Mouse (Mus musculus) heart, embryonic 15.5 days (tissue): Measurements from ENCODE around the gene Cuzd1. TPM values are rescaled to one million over a fixed set of nuclear protein-coding genes. Genes with fewer than 3 reads are reported as not detected.
A peak's percentile ranks its signal among the peaks of the same experiment; 100 is the strongest.

Experiments used
- ATAC-seq: fragments of 200-750 bp; cut with Nextera tagmentation; replicated peaks from 2 replicates; pipeline ENCODE4 v1.8.0; 2017; ENCODE audit warnings: low read depth, moderate TSS enrichment; ENCODE audit not compliant: insufficient number of reproducible peaks, insufficient read depth, low FRiP score
- H3K27ac ChIP-seq: fragments of 300-500 bp; sonication (generic); 2 replicates; pipeline ENCODE4 v1.5.1; 2015; ENCODE audit warnings: mild to moderate bottlenecking, inconsistent platforms
- H3K27me3 ChIP-seq: fragments of 300-500 bp; sonication (generic); 2 replicates; pipeline ENCODE4 v1.6.1; 2015; ENCODE audit warnings: inconsistent platforms
- H3K36me3 ChIP-seq: fragments of 300-500 bp; sonication (generic); 2 replicates; pipeline ENCODE4 v1.6.1; 2015; ENCODE audit warnings: mild to moderate bottlenecking, inconsistent platforms
- H3K4me1 ChIP-seq: fragments of 300-500 bp; sonication (generic); replicated peaks from 2 replicates; pipeline ENCODE4 v1.6.1; 2015; ENCODE audit warnings: inconsistent platforms
- H3K4me2 ChIP-seq: fragments of 300-500 bp; sonication (generic); 2 replicates; pipeline ENCODE4 v1.6.1; 2015; ENCODE audit warnings: inconsistent platforms, mild to moderate bottlenecking, moderate library complexity
- H3K4me3 ChIP-seq: fragments of 300-500 bp; sonication (generic); 2 replicates; pipeline ENCODE4 v1.5.1; 2015; ENCODE audit warnings: mild to moderate bottlenecking, inconsistent platforms
- H3K9ac ChIP-seq: fragments of 300-500 bp; sonication (generic); 2 replicates; pipeline ENCODE4 v1.6.1; 2015; ENCODE audit warnings: mild to moderate bottlenecking, inconsistent platforms
- H3K9me3 ChIP-seq: fragments of 300-500 bp; sonication (generic); replicated peaks from 2 replicates; pipeline ENCODE4 v1.6.1; 2016; ENCODE audit warnings: inconsistent platforms
- WGBS: fragments of 180-500 bp; shearing (Covaris S2); methylation state at CpG from one replicate; pipeline ENCODE4 v1.1.7; 2015; ENCODE audit warnings: mixed read lengths; 5-methylcytosine and 5-hydroxymethylcytosine counted together
- polyA plus RNA-seq: library from polyadenylated mRNA; unstranded; fragments of >200 nt; fragmentation: Nextera tagmentation; extraction: Ambion mirVana; gene quantifications from 2 replicates; pipeline ENCODE4 v1.2.1, GENCODE M21; 2015

The Cuzd1 gene
- polyA plus RNA-seq, 1 experiment from 2014 or later, result 0.62 TPM

- no peak within 1 kb of the TSS for H3K4me2 ChIP-seq
- H3K4me1 ChIP-seq, result no peaks in the 10 kb centered on the region
- no peaks in the 10 kb centered on the region for H3K27me3 ChIP-seq
- no peak within 1 kb of the TSS for H3K9ac ChIP-seq
- no peak for ATAC-seq
- no peaks in the 10 kb centered on the region for H3K9me3 ChIP-seq
- 88% methylated on average over 5 of the region's 5 CpGs for WGBS
- H3K27ac ChIP-seq, result no peak within 1 kb of the TSS
- no peaks in the 10 kb centered on the region for H3K36me3 ChIP-seq
- H3K4me3 ChIP-seq, result no peak within 1 kb of the TSS
Measured at GRCm38 (mm10) chr7:131329416-131329815, 7.3 kb upstream of the Cuzd1 start, which contains the start of gene Fam24b. Gene Fam24b (minus strand): TSS chr7:131329516.

- no peak overlapping the region for H3K27ac ChIP-seq
- no peaks in the 10 kb centered on the region for H3K36me3 ChIP-seq
- no peaks in the 10 kb centered on the region for H3K9me3 ChIP-seq
- H3K9ac ChIP-seq, result no peak overlapping the region
- H3K4me3 ChIP-seq, result no peak overlapping the region
- H3K4me2 ChIP-seq, result no peak overlapping the region
- WGBS, result 83% methylated on average over 5 of the region's 5 CpGs
- no peaks in the 10 kb centered on the region for H3K4me1 ChIP-seq
- no peak for ATAC-seq
- H3K27me3 ChIP-seq, result no peaks in the 10 kb centered on the region
Measured at GRCm38 (mm10) chr7:131327054-131327453, 5.0 kb upstream of the Cuzd1 start.

GRCm38 (mm10) chr7:131318340-131318739, 3.8 kb downstream of the Cuzd1 start:
- ATAC-seq, result no peak
- Histone ChIP-seq H3K27ac (no peak overlapping the region), H3K4me3 (no peak overlapping the region)

DNA sequence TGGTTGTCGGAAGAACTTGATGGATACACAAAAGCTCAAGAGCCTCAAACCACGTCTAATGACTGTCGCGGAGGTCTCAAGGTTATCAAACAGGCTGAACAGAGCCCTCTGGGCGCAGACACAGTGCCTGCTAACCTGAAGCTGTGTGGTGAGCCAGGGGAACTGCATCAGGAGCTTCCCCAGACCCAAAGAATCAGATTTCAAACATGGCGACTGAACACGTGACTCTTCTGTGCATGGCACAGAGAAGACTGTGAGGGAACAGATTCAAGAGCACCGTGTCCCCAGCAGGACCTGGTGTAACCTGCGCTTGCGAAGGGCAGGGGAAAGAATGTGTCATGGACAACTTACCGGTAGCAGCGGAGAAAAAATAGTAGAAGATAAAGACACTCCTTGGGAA, 4.5 kb downstream of the Cuzd1 start:
- H3K4me1 ChIP-seq, result peaks cover 3% of the 10 kb centered on the region; the same call in 1 of the 2 replicates
- H3K27me3 ChIP-seq, result no peaks in the 10 kb centered on the region
- H3K9ac ChIP-seq, result no peak overlapping the region
- H3K4me3 ChIP-seq, result no peak overlapping the region
- 52% methylated on average over 12 of the region's 12 CpGs for WGBS
- no peak overlapping the region for H3K27ac ChIP-seq
- H3K9me3 ChIP-seq, result no peaks in the 10 kb centered on the region
- no peak for ATAC-seq
- H3K36me3 ChIP-seq, result no peaks in the 10 kb centered on the region
- H3K4me2 ChIP-seq, result no peak overlapping the region

More at GRCm38 (mm10) chr7:131318340-131318739, 3.8 kb downstream of the Cuzd1 start:
- Histone ChIP-seq H3K4me1 (peaks cover 3% of the 10 kb centered on the region; the same call in 1 of the 2 replicates), H3K9me3 (no peaks in the 10 kb centered on the region), H3K4me2 (peak overlapping the region; percentile 27), H3K27me3 (no peaks in the 10 kb centered on the region), H3K36me3 (no peaks in the 10 kb centered on the region), H3K9ac (no peak overlapping the region)
- 51% methylated on average over 5 of the region's 7 CpGs for WGBS

DNA sequence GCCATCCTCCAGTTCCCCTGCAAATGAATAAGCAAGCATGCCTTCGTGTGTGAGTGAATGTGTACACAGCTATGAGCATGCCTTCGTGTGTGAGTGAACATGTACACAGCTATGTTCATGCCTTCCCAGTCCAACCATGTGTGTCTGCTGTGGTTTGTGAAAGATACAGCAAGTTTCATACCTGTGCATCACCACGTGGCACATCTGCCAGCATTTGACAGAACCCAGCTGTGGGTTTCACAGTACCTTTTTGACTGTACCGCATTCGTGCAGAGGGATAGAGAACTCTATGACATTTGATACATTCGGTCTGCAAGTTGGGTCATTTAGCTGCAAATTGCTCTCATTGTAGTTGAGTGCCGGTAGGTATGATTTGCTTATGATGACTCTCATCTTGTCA, 7.6 kb downstream of the Cuzd1 start:
- no peak overlapping the region for H3K4me3 ChIP-seq
- H3K27ac ChIP-seq, result no peak overlapping the region
- no peak for ATAC-seq
- WGBS, result 74% methylated on average over 7 of the region's 7 CpGs
- H3K4me2 ChIP-seq, result no peak overlapping the region
- no peaks in the 10 kb centered on the region for H3K36me3 ChIP-seq
- H3K9me3 ChIP-seq, result no peaks in the 10 kb centered on the region
- H3K4me1 ChIP-seq, result peaks cover 3% of the 10 kb centered on the region; the same call in 1 of the 2 replicates
- H3K9ac ChIP-seq, result no peak overlapping the region
- H3K27me3 ChIP-seq, result no peaks in the 10 kb centered on the region

DNA sequence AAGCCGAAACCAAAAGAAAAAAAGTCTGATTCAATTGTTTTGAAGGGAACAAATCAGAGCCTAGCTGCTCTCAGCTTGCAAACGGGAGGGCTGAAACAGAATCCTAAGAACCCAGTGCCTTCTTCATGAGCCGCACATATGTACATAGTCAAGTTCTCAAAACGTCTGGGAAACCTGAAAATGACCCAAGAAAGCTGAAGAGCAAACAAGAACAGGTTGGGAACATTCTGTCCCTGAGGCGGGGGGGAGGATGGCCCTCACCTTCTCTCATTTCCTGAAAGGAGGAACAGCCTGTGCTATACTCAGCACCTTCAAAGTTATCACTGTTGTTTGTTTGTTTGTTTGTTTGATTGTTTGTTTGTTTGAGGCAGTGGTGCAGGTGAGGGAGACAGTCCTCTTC, 15.4 kb downstream of the Cuzd1 start:
- 76% methylated on average over 5 of the region's 5 CpGs for WGBS
- ATAC-seq, result no peak
- H3K9ac ChIP-seq, result no peak overlapping the region
- no peak overlapping the region for H3K27ac ChIP-seq
- H3K4me3 ChIP-seq, result no peak overlapping the region
- no peaks in the 10 kb centered on the region for H3K9me3 ChIP-seq
- no peaks in the 10 kb centered on the region for H3K4me1 ChIP-seq
- H3K27me3 ChIP-seq, result no peaks in the 10 kb centered on the region
- no peak overlapping the region for H3K4me2 ChIP-seq
- no peaks in the 10 kb centered on the region for H3K36me3 ChIP-seq

- no peak overlapping the region for H3K4me2 ChIP-seq
- no peak for ATAC-seq
- H3K4me3 ChIP-seq, result no peak overlapping the region
- no peak overlapping the region for H3K9ac ChIP-seq
- H3K4me1 ChIP-seq, result no peaks in the 10 kb centered on the region
- no peaks in the 10 kb centered on the region for H3K9me3 ChIP-seq
- 73% methylated on average over 8 of the region's 8 CpGs for WGBS
- no peaks in the 10 kb centered on the region for H3K27me3 ChIP-seq
- H3K36me3 ChIP-seq, result no peaks in the 10 kb centered on the region
- no peak overlapping the region for H3K27ac ChIP-seq
Measured at GRCm38 (mm10) chr7:131303340-131303739, 18.8 kb downstream of the Cuzd1 start.

- Histone ChIP-seq H3K4me1 (no peaks in the 10 kb centered on the region), H3K9me3 (no peaks in the 10 kb centered on the region), H3K27me3 (no peaks in the 10 kb centered on the region), H3K36me3 (no peaks in the 10 kb centered on the region), H3K4me3 (no peak overlapping the region), H3K4me2 (no peak overlapping the region), H3K9ac (no peak overlapping the region), H3K27ac (no peak overlapping the region)
- 67% methylated on average over 8 of the region's 8 CpGs for WGBS
- no peak for ATAC-seq
Measured at GRCm38 (mm10) chr7:131297151-131297550, 24.9 kb downstream of the Cuzd1 start.

GRCm38 (mm10) chr7:131265851-131266250, 56.2 kb downstream of the Cuzd1 start:
- no peaks in the 10 kb centered on the region for H3K4me1 ChIP-seq
- H3K9ac ChIP-seq, result no peak overlapping the region
- 60% methylated on average over 4 of the region's 4 CpGs for WGBS
- no peak for ATAC-seq
- no peak overlapping the region for H3K4me3 ChIP-seq
- no peak overlapping the region for H3K4me2 ChIP-seq
- H3K36me3 ChIP-seq, result no peaks in the 10 kb centered on the region
- no peaks in the 10 kb centered on the region for H3K9me3 ChIP-seq
- H3K27me3 ChIP-seq, result no peaks in the 10 kb centered on the region
- no peak overlapping the region for H3K27ac ChIP-seq

- H3K27ac ChIP-seq, result no peak overlapping the region
- no peaks in the 10 kb centered on the region for H3K4me1 ChIP-seq
- no peaks in the 10 kb centered on the region for H3K9me3 ChIP-seq
- H3K36me3 ChIP-seq, result no peaks in the 10 kb centered on the region
- H3K9ac ChIP-seq, result no peak overlapping the region
- H3K27me3 ChIP-seq, result no peaks in the 10 kb centered on the region
- H3K4me3 ChIP-seq, result no peak overlapping the region
- no peak overlapping the region for H3K4me2 ChIP-seq
- ATAC-seq, result no peak
- 77% methylated on average over 4 of the region's 4 CpGs for WGBS
Measured at GRCm38 (mm10) chr7:131264251-131264650, 57.8 kb downstream of the Cuzd1 start.

GRCm38 (mm10) chr7:131260946-131261345, 61.1 kb downstream of the Cuzd1 start:
- Histone ChIP-seq H3K36me3 (no peaks in the 10 kb centered on the region), H3K27ac (no peak overlapping the region), H3K9me3 (no peaks in the 10 kb centered on the region), H3K27me3 (no peaks in the 10 kb centered on the region), H3K9ac (no peak overlapping the region), H3K4me2 (no peak overlapping the region), H3K4me1 (peaks cover 3% of the 10 kb centered on the region; the same call in 1 of the 2 replicates), H3K4me3 (no peak overlapping the region)
- 67% methylated on average over 6 of the region's 6 CpGs for WGBS
- no peak for ATAC-seq
